Mouse (Mus musculus) c-Kit-positive CD71-negative TER-119-negative erythroid progenitor cells, embryonic 14.5 days (primary cell): ENCODE measurements around the gene Arid4a.

Experiments
- DNase-seq: peaks from one replicate; pipeline ENCODE4 v3.0.0-alpha.2; 2013; ENCODE audit warnings: low read depth

Arid4a gene

DNA sequence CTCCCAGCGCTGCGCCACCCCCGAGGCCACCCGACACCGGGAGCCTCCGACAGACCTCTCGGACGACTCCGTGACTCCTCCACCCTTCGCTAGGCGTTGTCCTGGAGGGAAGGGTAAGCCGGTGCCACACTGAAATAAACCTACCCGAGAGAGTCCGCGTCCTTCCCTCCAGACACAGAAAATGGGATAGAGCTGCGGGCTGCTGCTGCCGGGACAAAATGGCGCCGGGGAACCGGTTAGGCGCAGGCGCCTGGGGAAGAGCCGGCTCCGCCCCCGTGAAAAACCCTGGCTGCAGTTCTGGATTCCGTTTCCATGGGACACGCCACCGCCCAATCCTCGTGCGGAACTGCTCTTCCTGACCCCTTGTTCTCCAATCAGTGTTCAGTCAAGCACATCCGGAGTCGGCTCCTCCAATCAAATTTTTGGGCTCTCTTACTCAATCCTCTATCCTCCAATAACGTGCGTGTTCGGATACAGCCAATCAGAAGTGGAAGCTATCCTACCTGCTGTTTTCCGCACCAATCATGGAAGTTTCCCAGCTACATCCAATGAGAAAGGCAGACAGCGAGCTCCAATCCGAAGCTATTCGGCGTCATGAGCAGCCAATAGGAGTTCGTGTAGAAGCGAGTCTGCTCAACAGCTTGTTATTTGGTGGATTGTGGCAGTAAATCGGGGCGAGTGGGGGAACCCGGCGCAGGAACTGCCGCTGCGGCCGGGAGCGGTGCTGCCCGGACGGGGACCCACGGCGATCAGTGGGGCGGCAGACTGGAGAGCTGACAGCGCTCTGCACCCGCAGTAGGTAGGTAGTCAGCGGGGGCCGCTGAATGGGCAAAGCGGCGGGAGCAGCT lies at the start of gene Arid4a:
Arid4a (plus strand) TSS at position 628 of the 848 bp plus-strand sequence.
- DNase-seq, result peak; percentile 99

DNA sequence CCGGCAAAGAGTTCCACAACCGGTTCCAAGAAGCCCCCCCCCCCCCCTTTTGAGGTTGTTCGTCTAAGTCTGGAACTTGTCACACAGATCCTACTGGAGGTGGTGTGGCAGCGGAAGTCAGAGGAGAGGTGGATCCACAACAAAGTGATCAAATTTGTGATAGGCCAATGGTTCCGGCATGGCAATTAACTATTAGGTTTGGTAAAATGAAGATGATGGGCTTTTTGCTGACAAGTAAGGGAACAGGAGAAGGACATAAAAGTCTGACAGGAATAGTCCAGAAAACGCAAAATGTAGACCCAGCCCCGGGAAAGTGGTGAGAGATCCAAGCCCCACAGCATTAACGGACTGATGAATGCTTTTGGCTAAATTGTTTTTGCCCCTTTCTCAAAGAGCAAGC lies 48.2 kb upstream of the Arid4a start:
- DNase-seq, result no peak

DNA sequence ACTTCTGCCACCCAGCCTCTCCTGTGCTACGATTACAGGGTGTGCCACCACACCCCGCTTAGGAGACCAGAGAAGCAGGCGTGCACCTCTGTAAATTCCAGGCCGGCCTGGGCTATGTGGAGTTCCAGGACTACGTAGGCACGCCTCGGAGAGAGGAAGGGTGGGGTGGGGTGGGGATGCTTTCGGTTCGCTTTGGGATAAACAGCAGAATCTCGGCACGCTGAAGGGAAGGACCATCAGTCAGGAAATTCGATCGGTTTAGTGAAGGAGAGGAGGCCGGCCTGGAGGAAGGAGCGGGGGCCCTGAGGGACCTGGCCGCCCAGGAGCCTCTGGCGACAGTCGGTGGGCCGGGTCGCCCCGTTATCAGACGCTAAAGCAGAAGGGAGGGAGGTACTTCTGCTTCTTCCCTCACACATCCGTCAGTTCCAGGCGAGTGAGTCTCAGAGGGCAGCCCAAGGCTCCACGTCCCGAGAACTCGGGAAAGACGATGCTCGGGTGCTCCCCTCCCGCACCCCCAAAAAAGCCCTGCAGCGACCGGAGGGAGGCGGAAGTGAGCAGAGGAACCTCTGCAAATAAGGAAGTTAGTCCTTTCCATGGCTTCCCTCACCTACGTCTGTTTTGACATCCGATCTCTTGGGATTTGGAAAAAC lies 47.5 kb upstream of the Arid4a start:
- DNase-seq, result peak; percentile 79

DNA sequence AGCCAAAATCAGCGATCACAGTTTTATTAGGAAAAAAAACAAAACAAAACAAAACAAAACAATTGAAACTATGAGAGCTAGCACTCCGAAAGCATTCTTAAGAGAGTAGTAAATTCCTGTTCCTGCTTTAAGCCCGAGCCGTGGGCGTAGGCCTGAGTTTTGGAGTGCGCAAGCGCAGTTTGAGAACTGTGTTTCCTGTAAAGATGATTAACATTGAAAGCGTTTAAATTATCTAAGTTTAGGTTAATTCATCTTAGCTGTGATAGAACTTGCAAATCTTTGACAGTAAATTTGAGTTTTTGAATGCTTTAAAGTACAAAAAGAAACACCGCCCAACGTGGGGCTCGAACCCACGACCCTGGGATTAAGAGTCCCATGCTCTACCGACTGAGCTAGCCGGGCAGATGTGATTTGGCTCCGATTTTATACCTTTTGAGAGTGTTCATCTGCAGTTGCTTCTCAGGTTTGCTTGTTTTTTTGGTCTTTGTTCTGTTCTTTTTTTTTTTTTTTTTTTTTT lies 46.9 kb upstream of the Arid4a start:
- peak; percentile 87 for DNase-seq

DNA sequence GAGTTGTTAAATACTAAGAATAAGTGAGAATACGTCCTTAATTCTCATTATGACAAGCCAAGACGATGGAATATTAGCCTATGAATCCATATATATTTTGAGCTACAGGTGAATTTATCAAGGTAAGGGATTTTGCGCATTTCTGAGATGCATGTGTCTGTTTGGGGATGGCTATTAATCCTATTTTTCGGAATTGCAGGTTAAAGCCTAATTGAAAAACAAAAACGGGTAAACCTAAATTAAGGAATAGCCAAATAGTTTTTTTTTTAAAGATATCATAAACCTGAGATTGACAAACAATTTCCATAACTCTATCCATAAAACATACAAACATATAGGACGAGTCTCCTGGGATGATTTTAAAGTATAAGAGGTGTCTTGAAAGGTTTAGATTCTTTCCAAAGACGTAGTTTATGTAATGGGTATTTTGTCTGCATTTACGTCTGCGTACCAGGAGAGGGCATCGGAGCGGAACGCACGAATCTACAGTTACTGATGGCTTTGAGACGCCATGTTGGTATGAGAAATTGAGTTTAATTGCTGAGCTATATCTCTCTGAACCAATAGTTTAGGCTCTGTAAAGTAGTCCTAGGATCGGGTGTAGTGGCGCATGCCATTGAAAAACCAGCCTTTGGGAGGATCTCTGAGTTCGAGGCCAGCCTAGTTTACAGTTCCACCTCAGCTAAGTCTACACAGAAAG lies 46.2 kb upstream of the Arid4a start:
- peak; percentile 69 for DNase-seq

DNA sequence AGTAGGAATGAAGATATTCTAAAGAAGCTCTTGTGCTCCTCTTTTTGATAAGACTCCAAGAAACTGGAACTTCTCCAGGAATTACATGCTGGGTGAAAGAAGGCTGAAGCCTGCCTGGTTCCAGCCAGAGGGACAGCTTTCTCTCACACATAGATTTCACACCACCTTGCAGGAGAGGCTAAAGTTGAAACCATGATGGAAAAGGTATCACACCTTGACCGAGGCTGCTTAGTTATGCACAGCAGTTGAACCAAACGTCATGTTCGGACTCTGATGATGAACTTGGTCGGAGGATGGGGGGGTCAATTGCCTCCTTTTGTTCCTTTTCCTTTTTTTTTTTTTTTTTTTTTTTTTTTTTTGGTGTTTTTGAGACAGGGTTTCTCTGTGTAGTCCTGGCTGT lies 42.0 kb upstream of the Arid4a start:
- no peak for DNase-seq

DNA sequence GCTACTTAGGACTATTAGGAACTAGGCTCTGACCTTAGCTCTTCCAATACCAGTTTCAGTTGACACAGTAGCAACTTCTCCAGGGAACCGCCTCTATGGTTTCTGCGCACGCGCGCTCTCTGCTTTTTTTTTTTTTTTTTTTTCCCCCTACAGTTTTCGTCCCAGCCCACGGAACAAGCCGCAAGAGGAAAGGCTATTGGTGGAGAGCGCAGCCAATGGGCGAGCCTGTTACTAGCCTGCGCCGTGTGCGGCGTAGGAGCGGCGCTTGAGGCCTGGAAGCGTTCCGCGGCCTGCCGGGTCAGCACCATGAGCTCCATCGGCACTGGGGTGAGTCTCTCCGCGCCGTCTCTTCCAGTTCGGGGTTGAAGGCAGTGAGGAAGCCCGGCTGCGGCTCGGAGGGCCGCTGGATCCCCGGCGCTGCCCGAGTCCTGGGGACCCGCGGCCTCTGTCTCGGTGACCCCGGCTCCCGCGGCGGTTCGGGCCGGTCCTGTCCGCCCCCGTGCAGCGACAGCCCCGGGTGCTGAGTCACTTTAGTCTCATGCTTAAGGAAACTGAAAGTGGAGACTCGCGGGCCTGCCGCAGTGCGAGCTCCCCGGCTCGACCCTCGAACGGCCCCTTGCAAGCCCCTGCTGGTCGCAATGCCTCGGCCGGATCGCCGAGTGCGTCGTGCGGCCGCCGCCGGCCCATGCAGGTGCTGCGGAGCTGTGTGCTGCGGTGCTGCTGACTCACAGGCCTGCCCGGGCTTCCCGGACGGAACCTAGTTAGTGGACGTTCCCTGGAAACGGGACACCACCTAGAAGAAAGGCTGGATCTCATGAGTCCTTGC lies 41.1 kb upstream of the Arid4a start, which contains the start of gene Psma3:
Psma3 (plus strand) TSS at position 181 of the 826 bp plus-strand sequence.
- DNase-seq, result peak; percentile 83

DNA sequence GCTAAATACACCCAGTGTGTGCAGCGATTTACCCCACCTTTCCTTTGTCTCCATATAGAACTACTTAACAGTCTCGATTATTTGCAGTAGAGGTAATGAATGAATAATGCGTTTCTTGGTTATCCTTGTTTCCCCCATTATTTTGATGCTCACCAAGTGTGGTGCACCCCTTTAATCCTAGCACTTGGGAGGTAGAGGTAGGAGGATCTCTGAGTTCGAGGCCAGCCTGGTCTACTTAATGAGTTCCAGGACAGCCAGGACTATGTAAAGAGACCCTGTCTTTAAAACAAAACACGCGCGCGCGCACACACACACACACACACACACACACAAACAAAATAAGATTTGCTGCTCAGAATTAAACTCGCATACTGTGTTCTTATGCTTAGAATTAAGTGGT lies 40.4 kb upstream of the Arid4a start:
- DNase-seq, result no peak

DNA sequence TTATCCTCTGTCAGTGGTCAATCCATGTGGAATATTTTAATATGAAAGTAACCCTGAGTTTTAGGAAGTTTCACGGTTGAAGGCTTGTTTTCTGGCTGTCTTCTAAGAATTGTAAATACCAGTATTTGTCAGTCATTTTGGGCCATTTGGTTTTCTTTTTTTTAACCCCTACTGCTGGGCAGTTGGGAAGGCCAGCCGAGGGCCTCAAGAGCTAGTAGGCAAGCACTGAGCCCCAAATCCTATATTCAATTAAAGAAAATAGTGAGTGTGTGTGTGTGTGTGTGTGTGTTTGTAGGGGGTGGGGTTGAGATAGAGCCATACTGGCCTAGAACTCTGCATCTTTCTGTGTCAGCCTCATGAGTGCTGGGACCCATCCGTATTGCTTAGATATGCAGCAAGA lies 39.9 kb upstream of the Arid4a start:
- DNase-seq, result no peak

DNA sequence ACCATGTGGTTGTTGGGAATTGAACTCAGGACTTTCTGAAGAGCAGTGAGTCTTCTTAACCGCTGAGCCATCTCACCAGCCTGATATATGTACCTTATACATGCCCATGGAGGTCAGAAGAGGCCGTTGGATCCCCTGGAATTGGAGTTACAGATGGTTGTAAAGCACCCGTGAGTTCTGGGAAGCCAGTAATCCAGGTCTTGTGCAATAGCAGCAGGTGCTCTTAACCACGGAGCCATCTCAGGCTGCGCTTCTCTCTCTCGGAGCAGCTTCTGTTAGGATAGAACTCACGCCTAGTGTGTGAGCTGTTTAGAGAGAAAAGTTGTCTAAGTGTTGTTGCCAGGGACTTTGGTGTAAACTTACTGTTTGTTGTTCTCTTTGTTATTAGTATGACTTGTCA lies 37.4 kb upstream of the Arid4a start:
- DNase-seq, result no peak

DNA sequence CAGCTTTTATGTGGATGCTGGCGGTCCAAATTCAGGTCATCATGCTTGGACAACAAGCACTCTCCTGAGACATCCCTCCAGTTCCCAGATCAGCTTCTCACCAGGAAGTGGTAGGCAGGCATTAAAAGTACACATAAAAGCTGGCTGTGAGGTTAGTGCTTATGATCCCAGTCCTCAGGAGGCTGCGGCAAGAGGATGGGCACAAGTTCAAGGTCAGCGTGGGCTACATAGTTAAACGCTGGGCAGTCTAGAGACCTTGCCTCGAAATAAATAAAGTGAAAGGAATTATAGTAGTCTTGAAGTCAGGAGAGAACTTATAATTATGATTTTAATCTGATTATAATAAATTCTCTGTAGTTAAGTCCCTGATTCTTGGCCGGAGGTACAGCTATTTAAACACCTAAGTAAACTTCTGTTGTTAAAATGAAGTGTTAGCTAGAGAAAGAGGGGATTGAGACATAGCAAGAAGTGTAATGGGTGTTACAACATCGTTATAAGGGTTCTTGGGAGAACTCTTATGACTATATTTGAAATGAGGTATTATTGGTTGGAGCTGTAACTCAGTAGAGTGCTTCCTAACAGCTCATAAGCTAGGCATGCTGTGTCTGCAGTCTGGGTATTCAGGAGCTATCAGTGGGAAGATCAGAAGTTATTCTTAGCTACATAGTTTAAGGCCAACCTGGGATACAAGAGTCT lies 30.8 kb upstream of the Arid4a start:
- no peak for DNase-seq

DNA sequence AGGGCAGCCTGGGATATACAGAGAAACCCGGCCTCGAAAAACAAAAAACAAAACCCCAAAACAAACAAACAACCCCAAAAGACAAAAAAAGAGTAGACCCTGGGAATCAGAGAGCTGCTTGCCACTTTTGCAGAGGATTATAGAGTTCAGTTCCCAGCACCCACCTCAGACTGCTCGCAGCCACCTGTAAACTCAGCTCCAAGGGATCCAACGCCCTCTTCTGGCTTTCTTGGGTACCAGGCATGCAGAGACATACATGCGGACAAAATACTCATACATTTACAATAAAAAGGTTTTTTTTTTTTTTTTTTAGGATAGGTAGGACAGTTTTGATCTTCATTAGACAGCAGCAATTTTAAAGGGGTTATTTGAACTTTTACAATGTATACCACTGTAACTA lies 18.6 kb upstream of the Arid4a start:
- DNase-seq, result no peak

DNA sequence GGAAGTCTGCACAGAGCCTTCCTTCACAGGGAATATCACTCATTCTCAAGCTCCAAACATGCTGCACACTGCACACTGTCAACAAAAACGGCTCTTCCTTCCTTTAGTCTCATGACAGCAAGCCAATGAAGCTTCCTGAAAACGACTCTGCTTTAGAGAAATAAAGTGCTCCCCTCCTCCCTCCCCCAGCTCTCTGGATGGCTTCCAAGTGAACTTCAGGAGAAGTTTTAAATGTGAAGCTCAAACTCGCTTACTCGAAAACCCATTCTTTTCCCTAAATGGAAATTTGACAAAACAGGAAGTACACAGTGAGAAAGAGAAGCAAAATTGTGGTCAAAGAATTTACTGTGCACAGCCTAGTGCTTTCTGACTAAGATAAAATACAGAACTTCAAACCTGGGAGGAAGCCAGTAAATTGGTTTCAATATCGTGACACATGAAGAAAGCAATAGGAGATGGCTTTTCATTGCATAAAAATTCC lies 16.3 kb upstream of the Arid4a start:
- DNase-seq, result no peak

DNA sequence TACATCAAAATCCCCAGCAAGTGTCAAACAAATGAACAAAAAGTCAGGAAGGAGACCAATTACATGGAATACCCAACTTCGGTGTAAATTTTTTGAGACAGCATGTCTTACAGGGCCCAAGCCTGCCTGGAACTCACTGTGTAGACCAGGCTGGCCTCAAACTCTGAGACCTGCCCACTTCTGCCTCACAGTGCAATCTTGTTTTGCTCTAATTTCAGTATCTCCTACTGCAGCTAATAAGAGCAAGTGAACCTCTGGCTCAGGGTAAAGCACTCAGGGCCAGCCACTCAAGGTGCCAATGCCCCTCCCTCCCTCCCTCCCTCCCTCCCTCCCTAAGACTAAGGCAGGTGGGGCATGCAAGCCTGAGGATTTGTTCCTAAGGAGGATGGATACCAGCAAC lies 15.4 kb upstream of the Arid4a start:
- DNase-seq, result no peak

DNA sequence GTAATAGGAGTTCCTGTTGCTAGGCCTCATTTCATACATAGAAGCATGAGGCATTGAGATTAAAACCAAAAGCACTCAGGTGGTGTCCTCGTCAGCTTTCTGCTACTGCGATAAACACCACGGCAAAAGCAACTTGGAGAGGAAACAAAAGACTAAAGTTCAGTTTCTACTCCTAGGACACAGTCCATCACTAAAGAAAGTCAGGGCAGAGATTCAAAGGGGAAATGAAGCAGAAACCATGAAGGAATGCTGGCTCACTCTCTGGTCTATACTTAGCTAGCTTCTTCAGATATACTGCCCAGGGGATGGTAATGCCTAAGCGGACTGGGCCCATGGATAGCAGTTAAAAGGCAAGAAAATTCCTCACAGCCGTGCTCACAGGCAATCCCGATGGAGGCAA lies 14.3 kb upstream of the Arid4a start:
- no peak for DNase-seq

DNA sequence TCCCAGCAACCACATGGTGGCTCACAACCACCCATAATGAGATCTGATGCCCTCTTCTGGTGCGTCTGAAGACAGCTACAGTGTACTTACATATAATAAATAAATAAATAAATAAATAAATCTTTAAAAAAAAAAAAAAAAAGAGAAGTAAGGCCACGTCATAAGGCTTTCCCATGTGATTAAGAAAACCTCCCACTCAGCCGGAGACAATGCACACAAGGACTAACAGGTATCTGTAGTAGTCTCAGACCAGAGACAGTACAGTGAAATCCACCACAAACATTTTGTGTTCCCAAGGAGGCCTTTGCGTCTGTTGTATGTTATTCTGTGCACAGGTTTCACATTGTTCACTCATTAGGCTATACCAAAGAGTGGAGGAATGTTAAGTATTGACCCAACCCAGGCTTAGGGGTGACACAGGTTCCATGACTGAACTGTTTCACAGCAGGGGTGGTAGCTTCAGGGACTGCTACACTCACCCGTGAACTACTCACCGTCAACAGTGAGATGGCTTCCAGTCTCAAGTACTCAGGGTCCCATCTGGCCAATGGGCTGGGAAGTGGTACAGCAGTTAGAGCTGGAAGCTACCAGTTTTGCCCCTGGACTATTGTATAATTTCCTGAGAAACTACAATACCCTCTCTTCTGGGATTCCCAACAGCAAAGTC lies 11.9 kb upstream of the Arid4a start:
- no peak for DNase-seq

DNA sequence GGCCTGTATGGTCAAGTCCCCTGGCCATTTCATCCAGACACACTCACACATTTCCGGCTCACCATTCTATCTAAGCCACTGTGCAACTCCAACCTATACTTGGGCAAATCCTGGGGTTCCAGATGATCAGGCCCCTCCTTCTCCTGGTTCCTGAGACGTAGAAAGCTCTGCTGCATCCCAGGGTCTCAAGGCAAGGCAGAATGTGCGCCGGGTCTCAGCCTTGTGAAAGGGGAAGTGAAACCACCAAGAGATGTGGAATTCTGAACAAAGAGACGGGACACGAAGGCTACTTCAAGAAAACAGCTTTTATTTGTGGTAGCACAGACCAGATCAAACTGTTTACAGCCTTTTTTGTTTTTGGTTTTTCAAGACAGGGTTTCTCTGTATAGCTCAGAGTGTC lies 9.6 kb upstream of the Arid4a start:
- no peak for DNase-seq

DNA sequence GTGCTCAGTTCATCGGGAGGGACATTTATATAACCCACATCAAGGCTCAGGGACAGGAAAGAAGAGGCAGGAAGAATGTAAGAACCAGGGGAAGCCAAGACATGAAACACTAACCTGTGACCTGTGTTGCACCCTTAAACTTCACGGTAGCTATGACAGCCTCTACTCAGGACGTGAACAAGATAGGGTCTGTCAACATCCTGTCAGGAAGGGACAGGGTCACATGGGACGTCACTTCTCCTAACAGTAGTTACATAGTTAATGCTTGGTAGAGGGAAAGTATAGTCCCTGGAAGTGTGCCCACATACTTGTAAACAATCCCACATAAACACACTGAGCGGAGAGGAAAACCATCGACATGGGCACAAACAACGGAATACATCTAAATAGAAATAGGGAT lies 8.9 kb upstream of the Arid4a start:
- DNase-seq, result no peak

DNA sequence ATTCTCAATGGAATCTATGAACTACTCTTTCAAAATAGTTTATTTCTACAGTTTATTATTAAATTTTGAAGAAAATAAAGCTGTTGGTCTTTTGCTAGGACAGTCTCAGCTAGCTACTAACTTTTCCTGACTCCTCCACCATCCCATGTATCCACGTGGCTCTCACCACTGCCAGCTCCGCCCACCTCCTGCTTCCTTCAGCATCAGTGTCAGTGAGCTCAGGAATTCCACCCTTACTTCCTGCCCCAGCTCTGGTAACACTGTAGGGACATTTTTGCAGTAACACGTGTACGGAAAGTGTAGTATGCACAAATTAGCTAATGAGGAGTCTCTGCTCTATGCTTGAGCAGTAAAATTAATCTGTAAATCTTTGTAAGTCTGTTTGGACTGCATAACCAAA lies 6.0 kb upstream of the Arid4a start:
- no peak for DNase-seq

DNA sequence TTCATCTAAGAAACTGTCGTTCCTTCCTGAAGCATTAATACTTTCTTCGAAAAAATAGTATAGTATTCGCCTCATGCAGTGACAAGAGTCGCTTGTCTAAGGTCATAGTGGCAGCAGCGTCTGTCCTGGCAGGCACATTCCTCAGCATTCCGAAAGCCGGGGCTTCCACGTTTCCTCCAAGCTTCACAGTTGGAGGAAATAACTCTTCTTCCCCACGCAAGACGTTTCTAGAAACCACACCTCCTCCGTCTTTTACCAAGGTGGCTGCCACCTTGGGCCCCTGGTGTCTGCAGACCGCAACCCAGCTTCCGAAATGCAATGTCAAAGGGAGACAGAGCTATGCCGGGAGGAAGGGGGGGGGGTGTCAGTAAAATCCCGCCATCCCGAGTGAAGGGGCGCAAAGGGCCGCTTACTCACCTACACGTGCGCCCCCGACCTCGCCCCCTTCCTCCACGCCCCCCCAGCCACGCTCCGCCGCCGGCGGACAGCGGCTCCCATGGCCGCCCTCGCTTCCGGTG lies 886 bp upstream of the Arid4a start:
- no peak for DNase-seq

DNA sequence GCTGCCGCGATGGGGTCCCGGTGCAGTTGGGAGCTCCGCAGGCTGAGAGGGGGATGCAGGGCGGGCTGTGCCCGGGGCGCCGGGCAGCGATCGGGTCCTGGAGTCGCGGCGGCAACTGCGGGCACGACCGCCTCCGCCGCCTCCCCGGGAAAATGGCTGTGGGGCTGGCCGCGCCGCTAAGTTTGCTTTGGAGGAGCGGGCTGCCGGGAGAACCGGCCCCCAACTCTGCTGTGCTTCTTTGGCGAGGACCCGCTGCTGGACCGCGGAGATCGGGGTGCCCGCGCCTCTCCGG lies 367 bp downstream of the Arid4a start:
- no peak for DNase-seq
